Mouse (Mus musculus): ENCODE data around the gene 1600014C23Rik. TPM values are rescaled to one million over a fixed set of nuclear protein-coding genes. Genes with fewer than 3 reads are reported as not detected.
A peak's percentile ranks its signal among the peaks of the same experiment; 100 is the strongest.

The 1600014C23Rik gene
- 0.47 TPM in 1 of 2 replicates, not detected in the other for polyA plus RNA-seq (2014; fragmentation: Nextera tagmentation; extraction: Ambion mirVana)

DNA sequence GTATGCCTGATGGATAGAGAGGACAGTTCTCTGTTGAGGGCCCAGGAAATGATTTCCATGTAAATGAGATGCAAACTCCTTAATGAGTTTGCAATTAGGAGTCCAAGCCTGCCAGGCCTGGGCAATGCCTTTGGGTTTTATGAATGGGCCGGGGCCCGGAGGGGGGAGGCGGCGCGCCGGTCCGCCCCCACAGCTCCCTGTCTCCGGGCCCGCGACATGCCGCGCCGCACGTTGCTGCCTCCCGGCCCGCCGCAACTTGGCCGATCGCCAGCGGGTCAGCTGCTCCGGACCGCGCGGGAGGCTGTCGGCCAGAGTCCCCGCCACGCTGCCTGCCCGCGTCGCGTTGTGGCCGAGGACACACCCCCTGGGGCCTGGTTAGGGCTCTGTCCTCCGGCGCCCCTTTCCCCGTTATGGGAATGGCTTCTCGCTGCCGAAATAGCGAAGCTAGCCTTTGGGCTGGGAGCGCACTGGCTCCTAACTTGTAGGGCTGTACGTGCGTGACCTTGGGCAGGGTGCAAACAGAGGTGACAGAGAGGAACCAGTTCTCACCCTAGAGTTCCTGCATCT, at the start of gene 1600014C23Rik:
Gene 1600014C23Rik (minus strand): TSS at position 110 of the 567 bp plus-strand sequence.
- H3K4me1 ChIP-seq (ENCODE audit: control insufficient read depth, insufficient read depth, low read length): peaks cover 32% of the 10 kb centered on the region
- peak within 1 kb of the TSS; percentile 71 for H3K4me2 ChIP-seq (ENCODE audit: low read length)
- H3K27me3 ChIP-seq (ENCODE audit: control insufficient read depth, insufficient read depth, low read length): peaks cover 11% of the 10 kb centered on the region; the same call in 1 of the 2 replicates
- 1% methylated on average over 41 of the region's 41 CpGs for WGBS
- no peaks in the 10 kb centered on the region for H3K9me3 ChIP-seq (ENCODE audit: control insufficient read depth, low read length)
- ATAC-seq (ENCODE audit: low FRiP score, low TSS enrichment): peak; percentile 13
- no peaks in the 10 kb centered on the region for H3K36me3 ChIP-seq (ENCODE audit: control insufficient read depth, insufficient read depth, low read length)
- H3K4me3 ChIP-seq (replicated peaks; ENCODE audit: low read depth, low read length): peak within 1 kb of the TSS; percentile 31
- peak within 1 kb of the TSS; percentile 54 for H3K9ac ChIP-seq (replicated peaks; ENCODE audit: low read length)
- peak within 1 kb of the TSS; percentile 39; the same call in 1 of the 2 replicates for H3K27ac ChIP-seq (replicated peaks; ENCODE audit: low read depth, low read length)
- peak; percentile 82 for DNase-seq

DNA sequence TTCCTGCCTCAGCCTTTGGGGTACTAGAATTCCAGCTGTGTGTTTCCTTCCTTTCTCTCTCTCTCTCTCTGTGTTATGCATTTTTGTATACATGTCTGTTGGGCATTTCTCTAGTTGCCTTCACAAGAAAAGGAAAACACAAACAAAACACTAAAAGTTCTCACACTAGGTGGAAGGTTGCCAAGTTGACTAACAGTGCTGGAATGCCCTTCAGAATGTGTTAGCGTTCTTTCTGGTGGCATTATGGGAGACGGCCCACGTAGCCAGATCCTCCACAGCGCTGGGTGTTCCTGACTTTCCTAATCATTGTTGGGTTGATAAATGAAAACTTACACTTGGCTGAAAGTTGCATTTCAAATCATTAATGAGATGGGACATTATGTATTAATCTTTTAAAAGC, 44.8 kb upstream of the 1600014C23Rik start:
- 93% methylated on average over 4 of the region's 4 CpGs for WGBS
- H3K4me1 ChIP-seq (ENCODE audit: control insufficient read depth, insufficient read depth, low read length): no peaks in the 10 kb centered on the region
- no peaks in the 10 kb centered on the region for H3K9me3 ChIP-seq (ENCODE audit: control insufficient read depth, low read length)
- no peaks in the 10 kb centered on the region for H3K27me3 ChIP-seq (ENCODE audit: control insufficient read depth, insufficient read depth, low read length)
- no peak overlapping the region for H3K27ac ChIP-seq (replicated peaks; ENCODE audit: low read depth, low read length)
- no peak overlapping the region for H3K9ac ChIP-seq (replicated peaks; ENCODE audit: low read length)
- H3K4me2 ChIP-seq (ENCODE audit: low read length): no peak overlapping the region
- H3K36me3 ChIP-seq (ENCODE audit: control insufficient read depth, insufficient read depth, low read length): no peaks in the 10 kb centered on the region
- DNase-seq: no peak
- ATAC-seq (ENCODE audit: low FRiP score, low TSS enrichment): no peak
- H3K4me3 ChIP-seq (replicated peaks; ENCODE audit: low read depth, low read length): no peak overlapping the region

DNA sequence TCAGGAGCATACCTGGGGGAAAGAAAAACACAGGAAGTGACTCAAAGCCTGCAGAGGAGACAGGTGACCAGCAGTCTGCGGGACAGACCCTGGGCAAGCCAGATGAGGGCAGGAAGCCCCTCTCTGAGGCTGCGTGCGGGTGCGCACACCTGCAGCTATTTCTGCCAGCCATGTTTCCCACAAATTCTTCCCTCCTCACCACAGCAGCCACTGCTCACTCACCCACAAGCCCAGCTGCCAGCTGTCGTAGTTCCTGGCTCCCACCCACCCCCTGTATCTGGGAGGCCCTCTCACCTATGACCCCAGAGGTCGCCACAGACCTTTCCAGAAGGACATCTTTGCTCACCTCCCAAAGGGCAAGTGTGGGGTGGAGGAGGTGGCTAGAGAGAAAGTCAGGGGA, 43.8 kb upstream of the 1600014C23Rik start:
- ATAC-seq (ENCODE audit: low FRiP score, low TSS enrichment) (no peak), DNase-seq (no peak)
- H3K4me2 ChIP-seq (ENCODE audit: low read length): no peak overlapping the region
- no peak overlapping the region for H3K9ac ChIP-seq (replicated peaks; ENCODE audit: low read length)
- 83% methylated on average over 6 of the region's 6 CpGs for WGBS
- H3K4me3 ChIP-seq (replicated peaks; ENCODE audit: low read depth, low read length): no peak overlapping the region
- no peaks in the 10 kb centered on the region for H3K4me1 ChIP-seq (ENCODE audit: control insufficient read depth, insufficient read depth, low read length)
- H3K36me3 ChIP-seq (ENCODE audit: control insufficient read depth, insufficient read depth, low read length): no peaks in the 10 kb centered on the region
- no peaks in the 10 kb centered on the region for H3K9me3 ChIP-seq (ENCODE audit: control insufficient read depth, low read length)
- H3K27ac ChIP-seq (replicated peaks; ENCODE audit: low read depth, low read length): no peak overlapping the region
- H3K27me3 ChIP-seq (ENCODE audit: control insufficient read depth, insufficient read depth, low read length): no peaks in the 10 kb centered on the region

DNA sequence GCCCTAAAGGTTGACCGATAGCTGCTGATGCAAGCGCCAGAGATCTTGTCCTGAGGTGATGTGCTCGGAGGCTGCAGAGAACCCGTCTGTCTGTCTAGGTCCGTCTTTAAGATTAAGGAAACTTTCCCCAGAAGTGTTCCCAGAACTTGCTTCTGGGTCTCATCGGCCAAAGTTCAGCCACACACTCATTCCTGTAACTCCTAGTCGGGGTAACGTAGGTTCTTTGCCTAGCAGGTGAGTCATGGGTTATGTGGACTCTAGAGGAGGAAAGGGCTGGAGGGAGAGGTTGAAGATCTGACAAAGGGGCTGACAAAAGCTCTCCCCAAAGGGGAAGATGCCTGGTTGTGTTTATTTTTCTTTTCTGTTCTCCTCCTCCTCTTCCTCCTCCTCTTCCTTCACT, 42.5 kb upstream of the 1600014C23Rik start:
- no peak overlapping the region for H3K9ac ChIP-seq (replicated peaks; ENCODE audit: low read length)
- DNase-seq (no peak), ATAC-seq (ENCODE audit: low FRiP score, low TSS enrichment) (no peak)
- no peaks in the 10 kb centered on the region for H3K4me1 ChIP-seq (ENCODE audit: control insufficient read depth, insufficient read depth, low read length)
- no peak overlapping the region for H3K4me2 ChIP-seq (ENCODE audit: low read length)
- H3K27ac ChIP-seq (replicated peaks; ENCODE audit: low read depth, low read length): no peak overlapping the region
- H3K36me3 ChIP-seq (ENCODE audit: control insufficient read depth, insufficient read depth, low read length): no peaks in the 10 kb centered on the region
- no peak overlapping the region for H3K4me3 ChIP-seq (replicated peaks; ENCODE audit: low read depth, low read length)
- 93% methylated on average over 8 of the region's 8 CpGs for WGBS
- no peaks in the 10 kb centered on the region for H3K9me3 ChIP-seq (ENCODE audit: control insufficient read depth, low read length)
- H3K27me3 ChIP-seq (ENCODE audit: control insufficient read depth, insufficient read depth, low read length): no peaks in the 10 kb centered on the region

DNA sequence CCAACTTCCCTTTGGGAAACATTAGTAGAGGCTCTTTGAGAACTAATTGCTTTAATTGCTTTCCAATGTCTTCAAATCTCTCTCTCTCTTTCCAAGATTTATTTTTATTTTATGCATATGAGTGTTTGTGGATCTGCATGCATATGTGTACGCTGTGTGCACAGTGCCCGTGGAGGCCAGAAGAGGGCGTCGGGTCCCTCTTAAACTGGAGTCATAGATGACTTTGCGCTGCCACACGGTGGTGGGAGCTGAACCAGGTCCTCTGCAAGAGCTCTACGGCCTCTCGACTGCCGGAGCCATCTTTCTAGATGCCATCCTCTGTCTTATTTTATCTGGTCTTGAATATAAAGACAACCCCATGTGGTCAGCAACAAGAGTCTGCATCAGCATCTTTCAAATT, 41.8 kb upstream of the 1600014C23Rik start:
- no peaks in the 10 kb centered on the region for H3K27me3 ChIP-seq (ENCODE audit: control insufficient read depth, insufficient read depth, low read length)
- DNase-seq (no peak), ATAC-seq (ENCODE audit: low FRiP score, low TSS enrichment) (no peak)
- H3K36me3 ChIP-seq (ENCODE audit: control insufficient read depth, insufficient read depth, low read length): no peaks in the 10 kb centered on the region
- H3K4me2 ChIP-seq (ENCODE audit: low read length): no peak overlapping the region
- no peaks in the 10 kb centered on the region for H3K4me1 ChIP-seq (ENCODE audit: control insufficient read depth, insufficient read depth, low read length)
- 92% methylated on average over 9 of the region's 9 CpGs for WGBS
- H3K27ac ChIP-seq (replicated peaks; ENCODE audit: low read depth, low read length): no peak overlapping the region
- H3K4me3 ChIP-seq (replicated peaks; ENCODE audit: low read depth, low read length): no peak overlapping the region
- no peak overlapping the region for H3K9ac ChIP-seq (replicated peaks; ENCODE audit: low read length)
- no peaks in the 10 kb centered on the region for H3K9me3 ChIP-seq (ENCODE audit: control insufficient read depth, low read length)

DNA sequence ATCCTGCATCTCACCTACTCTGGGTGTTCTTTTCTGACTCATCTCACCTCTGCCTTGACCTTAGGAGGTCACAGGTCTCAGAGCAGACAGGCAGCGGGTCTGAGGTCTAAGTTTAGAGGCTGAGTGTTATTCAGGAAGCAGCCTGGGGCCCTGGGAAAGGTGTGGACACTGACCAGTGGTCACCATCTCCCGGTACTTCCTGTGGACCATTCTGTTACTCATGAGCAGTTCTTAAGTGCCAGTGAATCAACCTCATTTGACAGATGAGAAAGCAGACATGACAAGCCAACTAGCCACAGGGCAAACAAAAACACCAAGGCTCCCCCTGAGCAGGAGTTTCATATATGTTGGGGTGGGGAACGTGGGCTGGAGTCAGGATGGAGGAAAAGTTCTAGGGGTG, 38.9 kb upstream of the 1600014C23Rik start:
- H3K4me1 ChIP-seq (ENCODE audit: control insufficient read depth, insufficient read depth, low read length): no peaks in the 10 kb centered on the region
- H3K27me3 ChIP-seq (ENCODE audit: control insufficient read depth, insufficient read depth, low read length): no peaks in the 10 kb centered on the region
- WGBS: 88% methylated on average over 3 of the region's 3 CpGs
- H3K9ac ChIP-seq (replicated peaks; ENCODE audit: low read length): no peak overlapping the region
- no peak overlapping the region for H3K27ac ChIP-seq (replicated peaks; ENCODE audit: low read depth, low read length)
- no peaks in the 10 kb centered on the region for H3K9me3 ChIP-seq (ENCODE audit: control insufficient read depth, low read length)
- DNase-seq: no peak
- H3K36me3 ChIP-seq (ENCODE audit: control insufficient read depth, insufficient read depth, low read length): no peaks in the 10 kb centered on the region
- H3K4me2 ChIP-seq (ENCODE audit: low read length): no peak overlapping the region
- no peak for ATAC-seq (ENCODE audit: low FRiP score, low TSS enrichment)
- H3K4me3 ChIP-seq (replicated peaks; ENCODE audit: low read depth, low read length): no peak overlapping the region

DNA sequence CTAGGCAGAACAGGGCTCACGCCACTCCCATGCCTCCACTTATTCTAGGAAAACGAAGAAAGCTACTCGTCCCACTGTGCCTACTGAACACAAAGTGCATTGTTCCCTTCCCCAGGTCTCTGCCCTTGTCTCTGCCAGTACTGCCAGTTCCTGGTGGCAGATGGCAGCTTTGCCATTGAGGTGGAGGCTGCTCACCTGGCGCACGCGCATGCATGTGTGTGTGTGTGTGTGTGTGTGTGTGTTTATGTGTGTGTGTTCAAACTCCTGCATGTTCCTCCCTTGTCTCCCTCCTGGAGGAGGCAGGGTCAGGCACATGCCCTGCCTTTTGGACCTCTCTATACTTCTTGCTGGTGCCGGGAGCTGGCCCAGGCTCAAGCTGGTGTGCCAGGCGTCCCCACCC, 38.5 kb upstream of the 1600014C23Rik start:
- no peak overlapping the region for H3K4me2 ChIP-seq (ENCODE audit: low read length)
- no peaks in the 10 kb centered on the region for H3K36me3 ChIP-seq (ENCODE audit: control insufficient read depth, insufficient read depth, low read length)
- WGBS: 84% methylated on average over 8 of the region's 8 CpGs
- no peaks in the 10 kb centered on the region for H3K9me3 ChIP-seq (ENCODE audit: control insufficient read depth, low read length)
- H3K9ac ChIP-seq (replicated peaks; ENCODE audit: low read length): no peak overlapping the region
- ATAC-seq (ENCODE audit: low FRiP score, low TSS enrichment): no peak
- no peak overlapping the region for H3K27ac ChIP-seq (replicated peaks; ENCODE audit: low read depth, low read length)
- no peak for DNase-seq
- H3K4me3 ChIP-seq (replicated peaks; ENCODE audit: low read depth, low read length): no peak overlapping the region
- H3K27me3 ChIP-seq (ENCODE audit: control insufficient read depth, insufficient read depth, low read length): no peaks in the 10 kb centered on the region
- H3K4me1 ChIP-seq (ENCODE audit: control insufficient read depth, insufficient read depth, low read length): no peaks in the 10 kb centered on the region

DNA sequence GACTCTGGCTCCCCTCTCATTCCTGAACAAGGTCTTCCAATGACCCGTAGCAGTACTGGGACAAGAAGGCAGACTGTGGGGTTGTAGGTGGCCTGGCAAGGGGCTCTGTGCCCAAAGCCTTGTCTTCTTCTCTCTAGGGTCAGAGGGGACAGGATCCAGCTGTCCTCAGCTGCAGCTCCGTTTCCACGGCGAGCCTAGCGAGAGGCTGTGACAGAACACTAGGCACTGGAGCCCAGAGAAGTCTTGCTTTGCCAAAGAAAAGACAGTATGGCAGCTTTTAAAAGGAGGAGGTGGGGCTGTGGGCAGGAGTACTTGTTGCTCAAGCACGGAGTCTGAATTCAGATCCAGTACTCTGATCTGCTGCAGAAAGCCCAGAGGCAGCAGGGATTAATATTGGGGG, 36.8 kb upstream of the 1600014C23Rik start:
- H3K4me2 ChIP-seq (ENCODE audit: low read length): no peak overlapping the region
- 25% methylated on average over 6 of the region's 6 CpGs for WGBS
- no peak overlapping the region for H3K4me3 ChIP-seq (replicated peaks; ENCODE audit: low read depth, low read length)
- H3K9me3 ChIP-seq (ENCODE audit: control insufficient read depth, low read length): no peaks in the 10 kb centered on the region
- H3K36me3 ChIP-seq (ENCODE audit: control insufficient read depth, insufficient read depth, low read length): no peaks in the 10 kb centered on the region
- H3K27ac ChIP-seq (replicated peaks; ENCODE audit: low read depth, low read length): no peak overlapping the region
- ATAC-seq (ENCODE audit: low FRiP score, low TSS enrichment): no peak
- no peak for DNase-seq
- 0 out of 2 replicates have a peak, but pooled peaks cover 3% of the 10 kb centered on the region for H3K4me1 ChIP-seq (ENCODE audit: control insufficient read depth, insufficient read depth, low read length)
- H3K27me3 ChIP-seq (ENCODE audit: control insufficient read depth, insufficient read depth, low read length): no peaks in the 10 kb centered on the region
- H3K9ac ChIP-seq (replicated peaks; ENCODE audit: low read length): no peak overlapping the region

DNA sequence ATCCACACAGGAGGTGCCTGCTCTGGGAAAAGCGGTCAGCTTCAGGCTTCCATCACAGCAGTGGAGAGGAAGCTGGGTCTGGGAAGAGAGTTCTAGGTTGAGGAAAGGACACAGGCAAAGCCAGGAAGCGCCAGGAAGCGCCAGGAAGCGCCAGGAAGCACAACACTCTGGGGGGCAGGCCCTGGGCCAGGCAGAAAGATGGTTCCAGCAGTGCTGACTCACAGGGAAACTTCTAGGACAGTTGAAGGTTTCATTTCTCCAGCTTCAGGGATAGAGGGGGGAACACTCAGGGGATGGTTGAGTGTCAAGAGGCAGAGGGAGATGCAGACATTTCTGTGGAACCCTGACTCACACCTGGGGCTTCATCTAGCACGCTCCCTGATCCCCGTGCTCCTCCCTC, 36.2 kb upstream of the 1600014C23Rik start:
- no peaks in the 10 kb centered on the region for H3K36me3 ChIP-seq (ENCODE audit: control insufficient read depth, insufficient read depth, low read length)
- H3K27ac ChIP-seq (replicated peaks; ENCODE audit: low read depth, low read length): no peak overlapping the region
- H3K9ac ChIP-seq (replicated peaks; ENCODE audit: low read length): no peak overlapping the region
- ATAC-seq (ENCODE audit: low FRiP score, low TSS enrichment) (no peak), DNase-seq (no peak)
- no peak overlapping the region for H3K4me3 ChIP-seq (replicated peaks; ENCODE audit: low read depth, low read length)
- 0 out of 2 replicates have a peak, but pooled peaks cover 3% of the 10 kb centered on the region for H3K4me1 ChIP-seq (ENCODE audit: control insufficient read depth, insufficient read depth, low read length)
- no peak overlapping the region for H3K4me2 ChIP-seq (ENCODE audit: low read length)
- WGBS: 87% methylated on average over 6 of the region's 6 CpGs
- H3K9me3 ChIP-seq (ENCODE audit: control insufficient read depth, low read length): no peaks in the 10 kb centered on the region
- no peaks in the 10 kb centered on the region for H3K27me3 ChIP-seq (ENCODE audit: control insufficient read depth, insufficient read depth, low read length)
